Mouse (Mus musculus): ENCODE measurements around the gene Acbd4. TPM values are rescaled to one million over a fixed set of nuclear protein-coding genes. Genes with fewer than 3 reads are reported as not detected.

Acbd4 gene
- polyA plus RNA-seq, 1 experiment, result 19.4 TPM

DNA sequence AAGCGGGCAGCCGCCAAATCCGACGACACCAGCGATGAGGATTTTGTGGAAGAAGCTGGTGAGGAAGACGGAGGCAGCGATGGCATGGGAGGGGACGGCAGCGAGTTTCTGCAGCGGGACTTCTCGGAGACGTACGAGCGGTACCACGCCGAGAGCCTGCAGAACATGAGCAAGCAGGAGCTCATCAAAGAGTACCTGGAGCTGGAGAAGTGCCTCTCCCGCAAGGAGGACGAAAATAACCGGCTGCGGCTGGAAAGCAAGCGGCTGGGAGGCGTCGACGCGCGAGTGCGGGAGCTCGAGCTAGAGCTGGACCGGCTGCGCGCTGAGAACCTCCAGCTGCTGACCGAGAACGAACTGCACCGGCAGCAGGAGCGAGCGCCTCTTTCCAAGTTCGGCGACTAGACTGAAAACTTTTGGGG is 16.1 kb downstream of the Acbd4 start:
- no peaks in the 10 kb centered on the region; the same call in 1 of the 2 replicates for H3K36me3 ChIP-seq (ENCODE audit: control insufficient read depth, insufficient read depth, low read length, poor library complexity, severe bottlenecking)
- H3K4me3 ChIP-seq (ENCODE audit: low read depth, low read length), result peak overlapping the region; percentile 72
- H3K9ac ChIP-seq (ENCODE audit: low read depth, poor library complexity, severe bottlenecking), result peak overlapping the region; percentile 76
- no peak for TF ChIP-seq CTCF (IDR thresholded peaks at IDR 0.05; ENCODE audit: low read depth, low read length)
- TF ChIP-seq POLR2A (IDR thresholded peaks at IDR 0.05; ENCODE audit: insufficient read depth, low read length), result no peak
- TF ChIP-seq EP300 (IDR thresholded peaks at IDR 0.05; ENCODE audit: insufficient read depth, low read depth, low read length), result no peak
- H3K27ac ChIP-seq (ENCODE audit: insufficient read depth, low read length), result no peak overlapping the region
- no peaks in the 10 kb centered on the region for H3K9me3 ChIP-seq (replicated peaks; ENCODE audit: control insufficient read depth, insufficient read depth, low read length, poor library complexity, severe bottlenecking)
- peaks cover 2% of the 10 kb centered on the region for H3K4me1 ChIP-seq (ENCODE audit: control insufficient read depth, insufficient read depth, low read length)
- no peaks in the 10 kb centered on the region for H3K27me3 ChIP-seq (ENCODE audit: control insufficient read depth, insufficient read depth, low read length, poor library complexity, severe bottlenecking)

DNA sequence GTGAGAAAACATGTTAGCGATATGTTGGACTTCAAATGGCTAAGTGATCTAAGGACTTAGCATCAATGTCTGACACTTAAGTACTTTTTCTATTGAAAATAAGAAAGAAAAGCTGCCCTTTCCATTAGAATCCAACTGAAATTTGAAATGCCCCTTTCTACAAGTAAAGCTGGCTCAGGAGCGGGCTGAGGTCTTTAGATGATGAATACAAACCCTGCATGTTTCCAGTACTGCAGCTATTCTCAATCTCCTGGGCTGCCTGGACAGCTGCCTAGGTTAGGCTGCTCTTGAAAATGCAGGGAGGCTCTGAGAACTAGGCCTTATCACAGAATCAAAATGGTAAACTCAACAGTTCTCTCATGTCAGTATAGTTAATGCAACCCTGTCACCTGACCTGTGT is 17.4 kb downstream of the Acbd4 start:
- Histone ChIP-seq H3K4me1 (ENCODE audit: control insufficient read depth, insufficient read depth, low read length) (peaks cover 2% of the 10 kb centered on the region), H3K27ac (ENCODE audit: insufficient read depth, low read length) (no peak overlapping the region), H3K4me3 (ENCODE audit: low read depth, low read length) (no peak overlapping the region), H3K9ac (ENCODE audit: low read depth, poor library complexity, severe bottlenecking) (no peak overlapping the region), H3K9me3 (replicated peaks; ENCODE audit: control insufficient read depth, insufficient read depth, low read length, poor library complexity, severe bottlenecking) (no peaks in the 10 kb centered on the region), H3K27me3 (ENCODE audit: control insufficient read depth, insufficient read depth, low read length, poor library complexity, severe bottlenecking) (no peaks in the 10 kb centered on the region), H3K36me3 (ENCODE audit: control insufficient read depth, insufficient read depth, low read length, poor library complexity, severe bottlenecking) (no peaks in the 10 kb centered on the region; the same call in 1 of the 2 replicates)
- no peak for TF ChIP-seq CTCF (IDR thresholded peaks at IDR 0.05; ENCODE audit: low read depth, low read length)
- no peak for TF ChIP-seq POLR2A (IDR thresholded peaks at IDR 0.05; ENCODE audit: insufficient read depth, low read length)
- no peak for TF ChIP-seq EP300 (IDR thresholded peaks at IDR 0.05; ENCODE audit: insufficient read depth, low read depth, low read length)

DNA sequence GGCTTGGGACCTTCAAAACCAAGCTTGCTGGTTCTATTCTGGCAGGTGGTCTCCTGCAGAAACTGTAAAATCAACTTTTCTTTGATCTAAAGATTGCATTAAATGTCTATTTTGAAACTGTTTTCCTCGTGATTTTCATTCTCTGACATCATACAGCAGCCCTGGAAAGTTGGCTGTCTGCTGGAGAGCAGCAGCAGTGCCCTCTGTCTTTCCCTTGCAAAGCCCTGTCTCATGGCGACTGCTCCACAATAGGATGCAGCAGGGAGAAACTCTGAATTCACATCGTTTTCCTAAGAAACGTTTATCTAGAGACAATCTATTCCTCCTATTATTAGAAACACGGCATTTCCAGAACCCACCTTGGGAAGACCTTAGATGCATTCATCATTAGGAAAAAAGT is 18.1 kb downstream of the Acbd4 start:
- Histone ChIP-seq H3K4me3 (ENCODE audit: low read depth, low read length) (no peak overlapping the region), H3K4me1 (ENCODE audit: control insufficient read depth, insufficient read depth, low read length) (peaks cover 2% of the 10 kb centered on the region), H3K27me3 (ENCODE audit: control insufficient read depth, insufficient read depth, low read length, poor library complexity, severe bottlenecking) (no peaks in the 10 kb centered on the region), H3K9me3 (replicated peaks; ENCODE audit: control insufficient read depth, insufficient read depth, low read length, poor library complexity, severe bottlenecking) (no peaks in the 10 kb centered on the region), H3K27ac (ENCODE audit: insufficient read depth, low read length) (no peak overlapping the region), H3K36me3 (ENCODE audit: control insufficient read depth, insufficient read depth, low read length, poor library complexity, severe bottlenecking) (no peaks in the 10 kb centered on the region), H3K9ac (ENCODE audit: low read depth, poor library complexity, severe bottlenecking) (no peak overlapping the region)
- TF ChIP-seq EP300 (IDR thresholded peaks at IDR 0.05; ENCODE audit: insufficient read depth, low read depth, low read length), result no peak
- TF ChIP-seq CTCF (IDR thresholded peaks at IDR 0.05; ENCODE audit: low read depth, low read length), result no peak
- TF ChIP-seq POLR2A (IDR thresholded peaks at IDR 0.05; ENCODE audit: insufficient read depth, low read length), result no peak

DNA sequence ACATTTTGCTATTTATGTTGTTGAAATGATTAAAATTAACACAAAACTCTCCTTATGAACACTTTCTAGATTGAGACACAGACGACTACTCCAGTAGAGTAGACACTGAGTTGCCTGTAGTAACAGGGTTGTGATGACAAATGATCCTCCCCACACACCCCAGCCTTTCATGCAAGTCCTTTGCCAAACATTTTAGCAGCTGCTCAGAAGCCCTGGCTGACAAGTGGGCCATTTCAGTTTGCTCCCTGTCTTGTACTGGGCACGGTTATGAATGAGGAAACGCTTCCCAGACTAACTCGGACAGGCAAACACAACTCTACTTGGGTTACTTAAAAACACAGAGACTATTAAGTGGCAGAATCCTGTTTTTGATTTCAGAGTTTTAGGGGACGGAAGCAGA is 18.8 kb downstream of the Acbd4 start:
- H3K4me1 ChIP-seq (ENCODE audit: control insufficient read depth, insufficient read depth, low read length), result peaks cover 2% of the 10 kb centered on the region
- H3K27me3 ChIP-seq (ENCODE audit: control insufficient read depth, insufficient read depth, low read length, poor library complexity, severe bottlenecking), result no peaks in the 10 kb centered on the region
- H3K36me3 ChIP-seq (ENCODE audit: control insufficient read depth, insufficient read depth, low read length, poor library complexity, severe bottlenecking), result no peaks in the 10 kb centered on the region
- no peaks in the 10 kb centered on the region for H3K9me3 ChIP-seq (replicated peaks; ENCODE audit: control insufficient read depth, insufficient read depth, low read length, poor library complexity, severe bottlenecking)
- no peak overlapping the region for H3K4me3 ChIP-seq (ENCODE audit: low read depth, low read length)
- no peak overlapping the region for H3K27ac ChIP-seq (ENCODE audit: insufficient read depth, low read length)
- TF ChIP-seq CTCF (IDR thresholded peaks at IDR 0.05; ENCODE audit: low read depth, low read length), result no peak
- TF ChIP-seq POLR2A (IDR thresholded peaks at IDR 0.05; ENCODE audit: insufficient read depth, low read length), result no peak
- TF ChIP-seq EP300 (IDR thresholded peaks at IDR 0.05; ENCODE audit: insufficient read depth, low read depth, low read length), result no peak
- no peak overlapping the region for H3K9ac ChIP-seq (ENCODE audit: low read depth, poor library complexity, severe bottlenecking)

DNA sequence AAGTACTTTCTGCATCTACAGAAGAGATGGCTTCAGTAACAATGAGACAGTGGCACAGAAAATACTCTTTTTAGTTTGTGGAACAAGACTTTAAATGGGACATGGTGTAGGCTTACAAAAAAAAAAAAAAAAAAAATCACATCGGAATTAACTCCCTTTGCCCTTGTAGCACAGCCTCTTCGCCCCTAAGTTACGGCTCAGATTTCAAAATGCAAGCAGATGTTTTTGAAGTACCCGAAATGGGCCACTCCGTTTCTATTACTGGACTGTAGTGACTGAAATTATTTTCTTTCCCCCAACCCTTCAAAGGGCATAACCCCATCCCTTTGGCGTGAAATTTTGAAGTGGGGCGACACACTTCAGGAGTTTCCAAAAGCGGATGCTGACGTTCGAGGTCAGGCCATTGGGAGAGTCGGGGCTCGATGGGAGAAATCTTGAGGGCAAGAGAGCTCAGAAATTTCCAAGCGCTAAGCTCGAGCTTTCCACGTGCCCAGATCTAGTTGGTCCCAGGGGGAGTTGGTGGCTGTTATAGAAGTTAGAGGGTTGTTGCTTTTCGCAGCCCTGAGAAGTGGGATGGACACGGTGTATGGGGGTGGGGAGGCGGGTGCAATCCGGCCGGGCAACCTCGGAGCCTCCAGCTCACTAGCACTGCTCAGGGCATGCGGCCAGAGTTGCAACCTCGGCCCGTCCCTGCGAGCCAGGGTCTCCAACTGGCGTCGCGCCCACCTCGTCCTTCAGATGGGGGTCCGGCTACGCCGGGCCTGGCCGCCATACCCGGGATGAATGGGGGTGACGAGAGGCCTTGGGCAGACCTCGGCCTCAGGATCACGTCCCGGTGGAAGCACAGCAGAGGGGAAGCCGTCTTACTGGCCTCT is 30.5 kb downstream of the Acbd4 start, which contains the start of gene Hexim2:
Hexim2 (plus strand) TSS at position 729 of the 875 bp plus-strand sequence.
- Histone ChIP-seq H3K4me1 (ENCODE audit: control insufficient read depth, insufficient read depth, low read length) (peaks cover 3% of the 10 kb centered on the region), H3K27ac (ENCODE audit: insufficient read depth, low read length) (peak within 1 kb of the TSS; percentile 62)
- no peak for TF ChIP-seq CTCF (IDR thresholded peaks at IDR 0.05; ENCODE audit: low read depth, low read length)
- TF ChIP-seq POLR2A (IDR thresholded peaks at IDR 0.05; ENCODE audit: insufficient read depth, low read length), result no peak
- TF ChIP-seq EP300 (IDR thresholded peaks at IDR 0.05; ENCODE audit: insufficient read depth, low read depth, low read length), result no peak

More for the DNA sequence above, 30.5 kb downstream of the Acbd4 start, which contains the start of gene Hexim2:
- Histone ChIP-seq H3K36me3 (ENCODE audit: control insufficient read depth, insufficient read depth, low read length, poor library complexity, severe bottlenecking) (peaks cover 8% of the 10 kb centered on the region; the same call in 1 of the 2 replicates), H3K9me3 (replicated peaks; ENCODE audit: control insufficient read depth, insufficient read depth, low read length, poor library complexity, severe bottlenecking) (no peaks in the 10 kb centered on the region), H3K4me3 (ENCODE audit: low read depth, low read length) (peak within 1 kb of the TSS; percentile 86), H3K9ac (ENCODE audit: low read depth, poor library complexity, severe bottlenecking) (peak within 1 kb of the TSS; percentile 98), H3K27me3 (ENCODE audit: control insufficient read depth, insufficient read depth, low read length, poor library complexity, severe bottlenecking) (no peaks in the 10 kb centered on the region)

Data from ES-Bruce4 (cell line).